Mouse (Mus musculus) central nervous system, embryonic 11.5 days (tissue): ENCODE measurements around the gene Sfxn1. TPM values are rescaled to one million over a fixed set of nuclear protein-coding genes. Genes with fewer than 3 reads are reported as not detected.

Experiments used
- polyA plus RNA-seq: library from polyadenylated mRNA; depleted of rRNA; stranded (reverse); fragments of >200 nt; gene quantifications from 2 replicates; pipeline ENCODE4 v1.2.3, GENCODE M21; 2012; rRNA removed

The Sfxn1 gene
- polyA plus RNA-seq: 37.2 and 46.1 TPM in 2 replicates

DNA sequence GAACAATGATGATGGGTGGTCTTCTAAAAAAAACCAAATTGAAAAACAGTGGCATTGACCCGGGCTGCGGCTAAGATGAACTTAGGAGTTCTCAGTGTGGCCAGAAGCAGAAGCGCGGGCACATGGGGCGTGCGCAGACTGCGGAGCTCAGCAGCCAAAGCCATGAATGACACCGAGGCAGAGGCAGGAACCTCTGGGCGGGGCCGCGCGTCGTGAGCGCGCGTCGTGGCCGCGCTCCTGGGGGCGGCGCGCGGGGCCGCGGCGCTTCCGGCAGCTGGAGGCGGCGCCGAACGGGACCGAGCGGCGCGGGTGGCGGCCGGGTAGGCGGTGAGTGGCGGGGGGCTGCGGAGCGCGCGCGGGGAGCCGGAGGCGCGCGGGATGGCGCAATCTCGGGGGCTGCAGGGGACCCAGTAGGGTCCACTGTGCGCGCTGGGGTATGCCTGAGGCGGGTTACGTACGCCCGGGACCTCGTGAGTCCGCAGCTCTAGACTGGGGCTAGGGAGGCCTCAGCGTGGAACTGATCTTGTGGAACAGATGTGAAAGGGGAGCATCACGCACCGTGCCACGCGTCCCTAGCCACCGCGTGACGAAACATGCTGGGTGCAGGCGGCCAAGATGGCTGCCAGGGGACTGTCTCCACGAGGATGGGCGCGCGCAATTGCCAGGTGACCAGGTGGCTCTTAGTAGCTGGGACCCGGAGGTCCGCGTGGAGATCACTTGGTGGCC, at the start of gene Sfxn1:
Gene Sfxn1 (plus strand): TSS at position 264 of the 726 bp plus-strand sequence.

DNA sequence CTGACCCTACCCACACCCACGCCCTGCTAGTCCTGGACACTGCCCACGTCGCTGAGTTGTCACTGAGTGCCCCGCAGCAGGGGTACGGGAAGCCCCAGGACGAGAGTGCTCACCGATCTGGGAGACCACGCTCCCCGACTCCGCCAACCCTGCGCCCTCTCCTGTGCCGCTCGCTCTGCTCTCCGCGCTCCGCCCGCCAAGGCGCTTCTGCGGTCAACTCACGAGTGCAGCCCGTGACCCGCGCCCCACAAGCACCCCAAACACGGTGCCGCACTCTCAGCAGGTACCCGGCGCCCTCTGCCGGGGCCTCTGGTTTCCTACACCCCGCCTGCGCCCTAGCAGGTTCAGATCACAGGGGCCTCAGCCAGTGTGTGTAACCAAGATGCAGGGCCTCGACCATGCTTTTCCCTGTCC, 16.2 kb upstream of the Sfxn1 start, which contains the start of gene Drd1:
Gene Drd1 (minus strand): TSS at position 258 of the 414 bp plus-strand sequence.

Other genes starting within 250 kb of the Sfxn1 start
- gene Drd1, start 16.2 kb upstream of the Sfxn1 start, polyA plus RNA-seq: 0.10 and 0.20 TPM in 2 replicates
- gene Hrh2, start 120.3 kb downstream of the Sfxn1 start, polyA plus RNA-seq: 0.05 and 0.10 TPM in 2 replicates